Mouse (Mus musculus) activated CD4-positive, CD25-positive, alpha-beta regulatory T cell (primary cell): ENCODE measurements around the gene Wfdc5. TPM values are rescaled to one million over a fixed set of nuclear protein-coding genes. Genes with fewer than 3 reads are reported as not detected.

Experiments used
- polyA plus RNA-seq, 2 experiments: library from polyadenylated mRNA; unstranded; fragments of 100-300 nt; shearing (Covaris generic); gene quantifications; one replicate each; pipeline ENCODE4 v1.2.1; 2017

Gene Wfdc5
- polyA plus RNA-seq, result under 1 TPM in 1 of 2 experiments, not detected in 1; 0.50 TPM

GRCm38 (mm10) chr2:164182692-164183255 is at the start of gene Wfdc5:
TSS of gene Wfdc5 (minus strand) at chr2:164182742.

GRCm38 (mm10) chr2:164221522-164221921 is 39.0 kb upstream of the Wfdc5 start, which contains the start of gene Wfdc15b:
TSS of gene Wfdc15b (minus strand) at chr2:164221660.

GRCm38 (mm10) chr2:164199626-164200327 is 17.2 kb upstream of the Wfdc5 start, which contains the start of gene Wfdc15a:
TSS of gene Wfdc15a (minus strand) at chr2:164200130.

GRCm38 (mm10) chr2:164190576-164190975 is 8.0 kb upstream of the Wfdc5 start, which contains the start of gene Wfdc12:
TSS of gene Wfdc12 (minus strand) at chr2:164190608.

GRCm38 (mm10) chr2:164170902-164171301 is 11.6 kb downstream of the Wfdc5 start, which contains the start of gene Kcns1:
TSS of gene Kcns1 (minus strand) at chr2:164171113.

Other genes with a start within 250 kb of the Wfdc5 start
- gene Ywhab, start 187.8 kb downstream of the Wfdc5 start, polyA plus RNA-seq, result 100 to 1,000 TPM; 188 to 246 TPM
- gene Pabpc1l, start 157.3 kb downstream of the Wfdc5 start, polyA plus RNA-seq, result 1 to 10 TPM; 2.2 to 3.8 TPM
- 100 to 1,000 TPM; 186 to 204 TPM for gene Stk4, start 112.4 kb downstream of the Wfdc5 start, polyA plus RNA-seq
- gene Tomm34, start 111.6 kb downstream of the Wfdc5 start, polyA plus RNA-seq, result 100 to 1,000 TPM; 109 to 134 TPM
- gene Kcns1, start 11.6 kb downstream of the Wfdc5 start, polyA plus RNA-seq, result not detected
- gene Wfdc12, start 7.9 kb upstream of the Wfdc5 start, polyA plus RNA-seq, result under 1 TPM in 1 of 2 experiments, not detected in 1; 0.43 TPM
- not detected for gene Wfdc15a, start 17.4 kb upstream of the Wfdc5 start, polyA plus RNA-seq
- gene Wfdc15b, start 38.9 kb upstream of the Wfdc5 start, polyA plus RNA-seq, result not detected
- not detected for gene Svs2, start 55.7 kb upstream of the Wfdc5 start, polyA plus RNA-seq
- not detected for gene Svs3b, start 73.9 kb upstream of the Wfdc5 start, polyA plus RNA-seq
- gene Svs4, start 95.7 kb upstream of the Wfdc5 start, polyA plus RNA-seq, result not detected
- gene Svs3a, start 106.5 kb upstream of the Wfdc5 start, polyA plus RNA-seq, result not detected
- not detected for gene Svs6, start 134.0 kb upstream of the Wfdc5 start, polyA plus RNA-seq
- gene Svs5, start 150.0 kb upstream of the Wfdc5 start, polyA plus RNA-seq, result not detected
- gene Slpi, start 206.4 kb upstream of the Wfdc5 start, polyA plus RNA-seq, result 10 to 100 TPM in 1 of 2 experiments, 1 to 10 TPM in 1; 8.3 to 12.3 TPM
- gene Rbpjl, start 220.4 kb upstream of the Wfdc5 start, polyA plus RNA-seq, result not detected
- gene Matn4, start 222.4 kb upstream of the Wfdc5 start, polyA plus RNA-seq, result not detected